Mouse (Mus musculus) kidney, postnatal 4 days (tissue): ENCODE measurements around the gene Gm10203.
"Not testable (repeated sequence)": the region's sequence is repeated elsewhere in the genome, so short reads cannot be mapped to it uniquely, and the experiment has no call there.

Experiments
- DNase-seq, 2 experiments: peaks; one replicate each; pipeline ENCODE4 v3.0.0; 2021; ENCODE audit warnings: mixed read lengths in 2 of 2

The Gm10203 gene

DNA sequence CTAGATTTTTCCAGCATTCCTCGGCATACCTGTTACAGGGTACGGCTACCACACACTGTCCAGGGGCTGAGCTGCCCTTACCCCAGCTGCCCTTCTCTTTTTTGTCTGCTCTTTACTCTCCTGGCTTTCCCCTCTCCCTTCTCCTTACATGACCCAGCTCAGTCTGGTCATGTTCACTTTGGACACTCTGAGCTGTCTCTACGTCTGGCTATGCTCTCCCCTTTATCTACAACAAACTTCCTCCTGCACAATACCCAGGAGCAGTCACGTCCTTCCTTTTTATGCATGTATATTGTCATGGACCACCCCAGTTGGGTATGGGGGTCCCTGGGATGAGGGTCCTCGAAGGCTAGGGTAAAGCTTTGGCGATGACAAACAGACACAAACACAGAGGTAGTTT is 5.7 kb downstream of the Gm10203 start:
- DNase-seq = no peak

DNA sequence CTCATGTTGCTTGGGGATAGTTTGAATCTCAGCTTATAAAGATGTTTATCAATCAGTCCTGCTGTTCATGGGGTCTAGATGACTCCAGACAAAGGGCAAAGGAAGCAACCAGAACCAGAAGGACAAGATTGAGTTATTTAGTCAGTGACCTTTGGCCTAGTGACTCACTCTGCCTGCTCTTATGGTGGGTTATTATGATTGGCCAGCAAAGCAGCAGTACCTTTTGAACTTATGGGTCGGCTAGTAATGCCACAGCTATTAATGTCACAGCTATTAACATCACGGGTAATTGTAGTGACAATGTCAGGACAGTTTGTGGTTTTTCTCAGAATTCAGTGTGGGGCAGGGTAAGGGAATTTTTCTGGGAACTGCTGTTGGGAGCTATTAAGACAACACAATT is 8.0 kb downstream of the Gm10203 start:
- no peak for DNase-seq

DNA sequence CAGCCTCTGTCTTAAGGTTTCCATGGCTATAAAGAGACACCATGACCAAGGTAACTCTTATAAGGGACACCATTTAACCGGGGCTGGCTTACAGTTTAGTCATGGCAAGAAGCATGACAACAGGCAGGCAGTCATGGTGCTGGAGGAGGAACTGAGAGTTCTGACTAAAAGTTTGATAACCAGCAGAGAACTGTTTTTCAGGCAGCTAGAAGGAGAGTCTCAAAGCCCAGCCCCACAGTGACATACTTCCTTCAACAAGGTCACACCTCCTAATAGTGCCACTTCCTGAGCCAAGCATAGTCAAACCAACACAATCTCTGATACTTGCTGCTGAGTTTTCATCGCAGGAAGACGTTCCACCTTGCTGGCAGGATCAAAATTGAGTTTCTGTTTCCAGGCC is 9.0 kb downstream of the Gm10203 start:
- no peak for DNase-seq

DNA sequence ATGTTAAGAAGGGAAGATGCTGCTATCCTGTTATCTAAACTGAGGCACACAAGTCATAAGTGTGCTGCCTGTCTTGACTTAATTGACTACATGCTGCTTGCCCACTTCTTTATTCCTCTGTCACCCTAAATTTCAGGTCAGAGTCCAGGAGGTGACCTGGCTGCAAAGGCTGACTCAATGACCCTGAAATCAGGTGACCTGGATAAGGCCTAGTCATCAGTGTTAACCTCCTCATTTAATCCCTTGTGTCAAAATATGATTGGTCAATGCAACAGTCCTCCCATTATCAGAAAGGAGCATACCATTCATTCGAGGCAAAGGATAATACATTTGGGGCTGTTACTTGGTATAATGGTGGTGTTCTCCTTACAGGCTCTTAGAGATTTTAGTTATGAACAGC is 9.5 kb downstream of the Gm10203 start, which contains the start of gene Etfbkmt:
Etfbkmt (plus strand) TSS at position 379 of the 400 bp plus-strand sequence.
- no peak for DNase-seq

DNA sequence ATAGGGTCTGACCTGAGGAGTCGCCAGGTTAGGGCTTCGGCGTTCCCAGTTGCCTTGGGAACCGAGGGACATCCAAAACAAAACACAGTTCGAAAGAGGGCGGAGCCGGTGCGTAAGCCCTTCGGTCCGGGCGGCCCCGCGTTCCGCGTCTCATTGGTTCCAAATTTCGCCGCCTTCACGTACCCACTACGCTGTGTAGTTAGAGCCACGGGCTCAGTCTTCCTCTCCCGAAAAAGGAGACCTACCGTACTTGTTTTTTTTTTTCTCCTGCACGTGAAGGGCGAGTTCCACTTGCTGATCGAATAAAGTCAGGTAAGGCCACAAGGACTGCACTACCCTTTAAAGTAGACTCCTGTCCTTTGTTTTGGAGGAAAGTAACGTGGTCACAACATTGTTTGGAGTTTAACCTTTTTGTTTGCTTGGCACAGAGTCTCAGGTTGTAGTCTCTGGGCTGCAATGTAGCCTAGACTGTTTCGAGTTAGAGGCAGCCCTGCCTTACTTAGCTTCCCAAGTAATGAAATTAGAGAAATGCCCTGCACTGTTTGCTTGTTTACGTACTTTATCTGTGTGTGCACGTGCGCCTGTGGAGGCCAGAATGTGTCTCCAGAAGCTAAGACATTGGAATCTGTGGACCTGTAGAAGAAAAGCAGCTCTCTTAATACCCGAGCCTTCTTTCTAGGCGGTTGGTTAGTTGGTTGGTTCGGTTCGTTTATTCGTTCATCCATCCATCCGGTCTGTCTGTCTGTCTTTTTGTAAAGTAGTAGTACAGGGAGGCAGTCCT is 11.6 kb downstream of the Gm10203 start:
- DNase-seq = peak; percentile 86 to 91

DNA sequence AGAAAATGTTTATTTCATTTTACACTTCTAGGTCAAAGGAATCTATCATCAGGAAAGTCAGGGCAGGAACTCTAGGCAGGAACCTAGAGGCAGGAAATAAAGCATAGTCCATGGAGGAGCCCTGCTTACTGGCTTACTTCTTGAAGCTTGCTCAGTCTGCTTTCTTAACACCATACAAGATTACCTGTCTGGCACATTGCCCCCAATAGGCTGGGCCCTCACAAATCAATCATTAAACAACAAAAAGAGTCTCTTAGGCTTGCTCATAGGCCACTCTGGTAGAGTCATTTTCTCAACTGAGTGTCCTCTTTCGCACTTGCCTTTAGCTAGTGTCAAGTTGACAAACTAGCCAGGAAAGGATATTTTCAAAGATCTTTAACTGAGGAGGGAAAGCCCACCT is 15.2 kb downstream of the Gm10203 start:
- DNase-seq = no peak

DNA sequence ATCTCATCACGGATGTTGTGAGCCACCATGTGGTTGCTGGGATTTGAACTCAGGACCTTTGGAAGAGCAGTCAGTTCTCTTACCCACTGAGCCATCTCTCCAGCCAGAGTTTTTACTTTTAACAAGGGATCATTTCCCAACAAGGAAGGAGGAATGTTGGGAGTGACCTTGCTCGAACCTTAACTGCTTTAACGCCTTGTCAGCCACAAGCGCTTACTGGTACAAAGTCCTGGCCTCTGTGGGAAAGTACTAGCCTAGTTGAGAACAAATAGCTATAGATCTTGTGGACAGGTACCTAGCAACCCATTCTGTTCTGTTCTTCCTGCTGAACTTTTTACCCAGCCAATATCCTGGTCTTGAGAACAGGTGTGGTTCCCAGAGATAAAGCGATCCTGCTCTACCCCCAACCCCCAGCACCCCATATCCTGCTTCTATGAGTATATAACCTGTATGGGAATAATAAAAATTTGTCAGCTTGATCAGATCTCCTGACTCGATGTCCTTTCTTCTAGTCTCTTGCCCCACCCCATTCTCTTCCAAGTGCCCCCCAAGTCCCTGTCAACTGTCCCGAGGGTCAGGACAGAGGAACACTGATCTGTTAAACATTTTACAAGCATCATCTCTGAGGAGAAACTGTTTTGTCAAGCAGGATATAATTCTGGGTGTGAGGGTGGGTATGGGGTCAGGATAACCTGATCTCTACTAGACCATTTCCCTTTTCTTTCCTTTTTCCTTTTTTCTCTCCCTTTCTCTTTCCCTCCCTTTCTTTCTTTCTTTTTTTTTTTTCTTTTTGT is 18.7 kb downstream of the Gm10203 start:
- DNase-seq = peak in 1 of 2 experiments; percentile 12

DNA sequence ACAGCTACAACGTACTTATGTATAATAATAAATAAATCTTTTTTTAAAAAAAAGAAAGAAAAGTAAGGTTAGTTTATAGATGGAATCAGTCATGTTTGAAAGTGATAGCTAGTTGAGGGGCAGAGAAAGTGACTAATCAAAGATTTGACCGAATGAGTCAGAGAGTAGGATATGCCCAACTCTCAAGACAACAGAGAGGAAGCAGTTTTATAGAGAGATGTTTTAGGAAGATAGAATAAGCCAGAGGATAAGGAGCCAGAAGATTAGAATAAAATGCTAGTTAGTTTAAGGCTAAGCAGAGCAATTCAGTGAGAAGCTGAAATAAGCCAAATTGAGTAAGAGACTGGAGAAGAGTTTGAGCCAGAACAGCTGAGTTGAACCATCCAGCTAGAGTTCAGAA is 22.1 kb downstream of the Gm10203 start:
- DNase-seq = no peak

DNA sequence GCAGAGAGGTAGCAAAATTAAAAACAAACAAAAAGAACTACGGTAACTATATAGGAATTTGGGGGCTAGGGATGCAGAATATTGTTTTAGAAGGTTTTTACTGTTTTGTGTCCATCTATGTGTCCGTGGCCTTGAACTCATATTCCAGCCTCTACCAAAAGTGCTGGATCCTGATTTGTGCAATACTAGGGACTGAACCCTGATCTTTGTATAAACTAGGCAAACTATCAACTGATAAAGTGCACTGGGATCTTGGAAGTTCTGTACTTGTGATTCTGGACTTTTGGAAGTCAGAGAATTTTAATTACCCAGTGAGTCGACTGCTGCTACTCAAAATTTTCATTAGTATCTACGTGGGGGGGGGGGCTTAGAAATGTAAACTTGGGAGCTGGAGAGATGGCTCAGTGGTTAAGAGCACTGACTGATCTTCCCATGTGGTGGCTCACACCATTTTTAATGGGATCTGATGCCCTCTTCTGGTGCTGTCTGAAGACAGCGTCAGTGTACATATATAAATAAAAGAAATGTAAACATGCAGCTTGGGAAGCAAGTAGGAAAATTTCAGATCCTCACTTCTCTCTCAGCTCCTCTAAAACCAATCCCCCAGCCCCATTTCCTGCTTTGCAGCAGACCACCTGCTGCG is 23.6 kb downstream of the Gm10203 start:
- DNase-seq = no peak

DNA sequence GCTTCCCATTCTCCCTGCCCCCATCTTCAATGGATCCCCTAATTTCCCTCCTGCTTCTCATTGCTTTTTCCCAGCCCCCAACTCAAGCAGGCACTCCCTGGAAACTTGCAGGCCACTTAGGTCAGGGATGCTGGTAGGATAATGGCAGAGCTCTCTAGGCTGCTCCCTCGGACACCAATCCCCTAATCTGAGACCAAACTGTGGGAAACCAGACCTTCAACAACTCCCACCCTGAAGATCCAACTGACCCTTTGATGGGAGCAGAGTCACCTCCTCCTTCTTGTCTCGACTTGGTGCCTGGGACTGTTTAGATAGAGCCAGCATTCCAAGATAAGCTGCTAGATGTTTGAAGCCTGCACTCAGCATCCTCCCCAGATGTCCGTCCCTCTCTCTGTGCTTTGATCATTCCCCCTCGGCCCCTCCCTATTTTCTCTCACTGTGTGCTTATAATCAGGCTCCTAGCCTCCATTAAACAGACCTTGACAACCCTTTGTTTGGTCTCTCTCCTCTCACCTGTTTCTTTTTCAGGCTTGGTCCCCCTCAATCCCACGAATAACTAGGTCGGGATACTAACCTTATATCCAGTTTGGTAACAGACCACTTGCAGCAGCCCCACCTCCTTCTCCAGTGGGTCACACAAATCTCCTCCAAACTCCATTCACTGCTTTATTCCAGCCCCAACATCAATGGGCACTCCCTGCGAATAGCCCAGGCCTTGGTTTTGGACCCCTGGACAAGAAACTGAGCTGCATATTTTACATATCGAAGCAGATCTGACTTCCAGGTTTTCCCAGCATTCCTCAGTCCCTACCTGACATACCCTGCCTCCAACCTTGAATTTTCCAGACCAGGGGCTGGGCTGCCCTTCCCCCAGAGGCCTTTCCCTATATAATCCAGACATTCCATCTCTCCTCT is 24.4 kb downstream of the Gm10203 start:
- DNase-seq = no peak

DNA sequence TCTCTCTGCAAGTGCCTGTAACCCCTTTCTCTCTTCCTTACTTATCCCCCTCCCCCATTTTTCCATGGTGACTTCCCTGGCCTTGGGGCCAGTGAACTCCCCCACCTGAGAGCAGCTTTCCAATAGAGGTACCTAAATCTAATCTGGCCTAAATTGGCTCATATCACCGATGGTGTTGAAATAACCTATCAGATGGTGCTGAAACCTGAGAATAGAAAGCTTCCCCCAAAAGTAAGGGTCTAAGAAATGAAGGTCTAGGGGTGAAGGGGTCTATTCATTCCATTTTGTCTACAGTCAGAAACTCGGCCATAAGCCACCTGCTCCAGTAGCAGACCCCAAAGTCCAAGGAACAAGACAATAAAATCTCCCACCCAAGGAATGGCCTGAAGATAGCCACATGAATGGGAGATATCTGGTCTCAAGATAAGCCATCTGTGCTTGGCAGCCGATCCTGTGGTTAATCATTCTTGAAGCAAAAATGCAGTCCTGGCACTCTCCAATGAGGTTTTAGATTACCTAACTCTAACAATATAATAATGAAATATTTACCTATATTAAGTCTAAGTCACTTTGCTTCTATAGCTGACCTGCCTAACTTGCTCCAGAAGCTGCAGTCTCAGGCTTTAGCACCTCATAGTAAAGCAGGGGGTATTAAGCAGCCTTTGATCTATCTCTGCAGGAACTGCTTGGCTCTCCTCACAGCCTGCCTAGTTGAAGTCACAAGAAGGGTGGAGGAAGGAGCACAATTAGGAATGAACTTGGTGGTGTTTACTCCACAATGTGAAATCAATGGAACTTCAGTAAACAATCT is 25.3 kb downstream of the Gm10203 start:
- DNase-seq = no peak

DNA sequence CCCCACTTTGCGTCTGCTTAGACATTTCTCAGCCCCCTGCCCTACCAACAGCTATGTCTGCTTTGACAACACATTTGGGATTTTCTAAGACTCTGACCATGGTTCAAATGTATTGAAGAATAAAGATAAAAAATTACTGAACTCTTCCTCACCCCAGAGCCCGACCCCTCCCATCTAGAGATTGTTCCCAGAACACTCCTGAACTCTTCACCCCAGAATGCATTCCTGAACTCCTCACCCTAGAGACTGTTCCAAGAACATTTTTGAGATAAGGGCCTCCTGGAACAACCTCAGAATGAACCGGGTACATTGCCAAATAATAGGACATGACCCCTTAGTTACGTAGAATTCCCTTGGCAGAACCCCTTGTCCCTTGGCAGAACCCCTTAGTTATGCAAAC is 37.1 kb downstream of the Gm10203 start:
- not testable (repeated sequence) for DNase-seq

DNA sequence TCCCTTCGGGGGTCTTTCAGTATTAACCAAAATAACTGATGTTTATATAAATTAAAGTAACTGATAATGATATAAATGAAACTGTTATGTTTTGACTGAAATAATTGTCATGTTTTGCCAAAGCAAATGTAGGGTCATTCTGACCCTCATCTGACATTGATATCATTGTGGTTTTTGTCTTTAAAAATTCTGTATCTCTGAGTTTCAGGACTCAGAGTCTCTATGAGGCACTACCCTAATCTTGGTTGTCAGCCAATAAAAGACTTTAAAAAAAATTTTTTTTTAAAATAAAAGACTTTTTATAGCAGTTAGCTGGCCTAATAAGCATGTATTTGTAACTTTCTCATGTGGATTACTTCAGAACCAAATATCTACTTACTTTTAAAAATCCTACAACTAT is 37.7 kb downstream of the Gm10203 start:
- no peak for DNase-seq

DNA sequence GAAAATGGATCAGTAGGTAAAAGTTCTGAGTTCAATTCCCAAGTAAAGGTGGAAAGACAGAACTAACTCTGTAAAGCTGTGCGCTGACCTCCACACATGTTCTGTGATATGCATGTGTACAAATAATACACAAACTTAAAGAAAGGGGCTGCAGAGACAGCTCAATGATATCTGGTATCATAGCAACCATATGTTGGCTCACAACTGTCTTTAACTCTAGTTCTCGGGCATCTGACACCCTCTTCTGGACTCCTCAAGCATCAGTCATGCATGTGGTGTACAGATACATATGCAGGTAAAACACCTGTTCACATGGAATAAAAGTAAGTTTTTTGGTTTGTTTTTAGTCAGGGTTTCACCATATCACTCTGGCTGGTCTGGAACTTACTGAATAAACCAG is 38.5 kb downstream of the Gm10203 start:
- DNase-seq = no peak

DNA sequence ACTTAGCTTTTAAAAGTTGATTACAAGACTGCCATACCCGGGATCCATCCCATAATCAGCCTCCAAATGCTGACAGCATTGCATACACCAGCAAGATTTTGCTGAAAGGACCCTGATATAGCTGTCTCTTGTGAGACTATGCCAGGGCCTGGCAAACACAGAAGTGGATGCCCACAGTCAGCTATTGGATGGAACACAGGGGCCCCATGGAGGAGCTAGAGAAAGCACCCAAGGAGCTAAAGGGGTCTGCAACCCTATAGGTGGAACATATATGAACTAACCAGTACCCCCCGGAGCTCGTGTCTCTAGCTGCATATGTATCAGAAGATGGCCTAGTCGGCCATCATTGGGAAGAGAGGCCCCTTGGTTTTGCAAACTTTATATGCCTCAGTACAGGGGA is 40.0 kb downstream of the Gm10203 start:
- not testable (repeated sequence) for DNase-seq

DNA sequence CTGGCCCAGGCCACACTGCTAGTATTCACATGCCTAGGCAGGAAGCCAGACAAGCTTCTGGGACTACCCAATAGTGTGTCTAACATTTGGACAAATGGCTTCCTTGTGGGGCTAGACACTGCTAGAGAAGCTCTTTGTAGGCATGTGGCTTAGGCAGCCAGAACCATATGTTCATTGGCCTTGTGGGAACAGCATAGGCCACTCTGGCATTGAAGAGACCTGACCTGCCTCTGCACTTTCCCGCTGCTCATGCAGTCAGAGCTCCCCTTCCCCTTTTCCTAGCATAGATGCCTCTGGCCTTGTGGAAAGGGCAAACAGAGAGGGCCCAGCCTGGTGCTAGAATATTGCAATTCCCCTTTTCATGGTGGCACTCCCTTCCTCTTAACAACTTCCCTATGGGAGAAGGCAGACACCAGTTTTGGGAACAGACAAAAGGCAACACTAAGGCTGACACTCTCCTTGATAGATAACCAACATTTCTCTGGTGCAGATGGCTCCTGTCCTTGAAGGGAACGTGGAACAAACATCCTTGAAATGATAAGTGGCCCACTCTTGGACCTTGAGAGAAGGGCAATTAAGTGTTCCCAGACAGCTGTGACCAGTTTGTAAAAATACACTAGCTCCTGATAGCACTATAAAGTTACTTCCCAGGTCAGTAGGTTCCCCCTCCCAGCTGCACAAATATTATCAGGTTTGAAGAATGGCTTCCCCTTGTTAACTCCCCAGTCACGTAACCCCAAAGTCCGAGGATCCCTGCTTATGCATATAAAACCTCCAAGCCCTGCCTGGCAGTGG is 44.1 kb downstream of the Gm10203 start:
- DNase-seq = no peak

DNA sequence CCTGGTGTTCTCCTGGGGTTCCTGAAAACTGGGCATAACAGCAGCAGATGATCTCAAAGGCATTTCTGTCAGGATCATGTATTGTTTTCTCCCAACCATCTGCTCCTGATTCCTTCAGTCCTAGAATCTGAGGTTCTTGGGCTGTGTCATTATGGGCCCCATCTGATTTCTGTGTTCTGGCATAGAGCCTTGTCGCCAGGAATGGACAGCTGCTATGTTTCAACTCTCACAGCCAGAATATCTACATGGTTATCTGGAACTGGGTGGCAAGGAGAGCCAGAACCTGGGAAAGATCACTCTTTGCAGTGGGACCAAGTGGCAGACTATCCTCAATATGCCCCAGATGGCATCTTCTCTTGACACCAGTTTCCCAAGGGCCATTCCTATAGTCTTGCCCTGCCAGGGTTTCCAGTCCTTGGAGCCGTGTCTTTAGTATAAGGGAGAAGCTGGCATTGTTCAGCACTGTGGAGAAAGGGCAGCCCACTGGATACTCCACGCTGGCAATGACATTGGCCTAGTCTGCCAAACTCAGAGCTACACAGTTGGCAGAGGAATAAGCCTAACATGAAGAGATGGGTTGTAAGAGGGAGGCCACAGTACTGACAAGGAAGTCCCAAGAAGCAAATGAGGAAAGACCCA is 45.1 kb downstream of the Gm10203 start:
- no peak for DNase-seq

DNA sequence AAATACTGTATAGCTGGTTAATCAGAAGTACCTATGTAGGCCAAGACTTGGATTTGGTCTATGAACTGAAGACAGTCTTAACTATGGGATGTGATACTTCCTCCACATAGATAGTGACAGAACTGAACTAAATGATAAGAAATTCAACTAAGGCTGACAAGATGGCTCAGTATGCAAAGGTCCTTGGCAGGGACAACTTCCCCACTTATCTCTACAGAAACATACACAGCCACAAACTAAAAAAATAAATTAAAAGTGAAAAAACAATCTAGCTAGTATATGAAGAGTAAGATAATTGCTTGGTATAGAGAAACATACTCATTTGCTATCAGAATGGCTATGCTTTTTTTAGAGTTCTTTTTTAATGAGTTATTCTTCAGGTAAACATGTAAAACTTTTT is 49.1 kb downstream of the Gm10203 start:
- DNase-seq = no peak
